Mouse (Mus musculus) G1E (cell line): ENCODE results near the gene Sptlc2. TPM values are rescaled to one million over a fixed set of nuclear protein-coding genes. Genes with fewer than 3 reads are reported as not detected.

Experiments used
- ATAC-seq: 2 replicates; pipeline ENCODE4 v1.8.0; 2016; ENCODE audit warnings: mild to moderate bottlenecking; ENCODE audit not compliant: insufficient number of reproducible peaks, poor library complexity, low FRiP score, severe bottlenecking; ENCODE audit errors: extremely low read depth
- DNase-seq: peaks from one replicate; pipeline ENCODE4 v3.0.0; 2012; ENCODE audit warnings: low spot score
- H3K27me3 ChIP-seq: 2 replicates; pipeline ENCODE4 v1.6.1; 2012; ENCODE audit warnings: mild to moderate bottlenecking, low read length, inconsistent platforms; ENCODE audit not compliant: insufficient read depth
- H3K36me3 ChIP-seq: replicated peaks from 2 replicates; pipeline ENCODE3; 2012; ENCODE audit warnings: mild to moderate bottlenecking, inconsistent platforms
- H3K4me1 ChIP-seq: 2 replicates; pipeline ENCODE4 v1.6.1; 2012; ENCODE audit warnings: low read depth, low read length, inconsistent platforms, mixed read lengths; ENCODE audit not compliant: insufficient read depth
- H3K4me3 ChIP-seq: 2 replicates; pipeline ENCODE4 v1.5.1; 2012; ENCODE audit warnings: low read depth, mild to moderate bottlenecking, inconsistent platforms, low read length, moderate library complexity, mixed read lengths
- H3K9me3 ChIP-seq: replicated peaks from 2 replicates; pipeline ENCODE4 v1.6.1; 2012; ENCODE audit warnings: inconsistent platforms
- CTCF ChIP-seq: IDR thresholded peaks from 2 replicates; pipeline ENCODE4 v1.5.1; 2012; ENCODE audit warnings: low read depth, low read length, inconsistent platforms, mixed read lengths
- GATA1 ChIP-seq: IDR thresholded peaks from 2 replicates; pipeline ENCODE4 v1.6.1; 2012; ENCODE audit warnings: borderline replicate concordance, low read length, inconsistent platforms, mixed read lengths
- GATA2 ChIP-seq: IDR thresholded peaks from 2 replicates; pipeline ENCODE4 v1.6.1; 2012; ENCODE audit warnings: low read depth, low read length, inconsistent platforms, borderline replicate concordance
- POLR2AphosphoS5 ChIP-seq: IDR thresholded peaks from 2 replicates; pipeline ENCODE4 v1.6.1; 2012; ENCODE audit warnings: low read depth, low read length, inconsistent platforms; ENCODE audit not compliant: insufficient replicate concordance
- TAL1 ChIP-seq: conservative IDR thresholded peaks from 2 replicates; pipeline ENCODE4 v1.6.1; 2012; ENCODE audit warnings: low read depth, low read length, inconsistent platforms, mixed read lengths
- polyA plus RNA-seq: library from polyadenylated mRNA; stranded (reverse); fragments of >175 nt; gene quantifications from 2 replicates; pipeline ENCODE4 v1.2.3, GENCODE M21; 2012
- total RNA-seq, 2 experiments: library from RNA; stranded (forward) in 1 of 2; stranded (reverse) in 1 of 2; fragments of 200-1000 nt in 1 of 2; fragments of >200 nt in 1 of 2; fragmentation: Nextera tagmentation in 1 of 2; gene quantifications; 2 replicates each; pipeline ENCODE4 v1.2.3; 2014 to 2017

Gene Sptlc2
- total and polyA plus RNA-seq, 3 experiments: 50.5 to 212 (median 111) TPM

DNA sequence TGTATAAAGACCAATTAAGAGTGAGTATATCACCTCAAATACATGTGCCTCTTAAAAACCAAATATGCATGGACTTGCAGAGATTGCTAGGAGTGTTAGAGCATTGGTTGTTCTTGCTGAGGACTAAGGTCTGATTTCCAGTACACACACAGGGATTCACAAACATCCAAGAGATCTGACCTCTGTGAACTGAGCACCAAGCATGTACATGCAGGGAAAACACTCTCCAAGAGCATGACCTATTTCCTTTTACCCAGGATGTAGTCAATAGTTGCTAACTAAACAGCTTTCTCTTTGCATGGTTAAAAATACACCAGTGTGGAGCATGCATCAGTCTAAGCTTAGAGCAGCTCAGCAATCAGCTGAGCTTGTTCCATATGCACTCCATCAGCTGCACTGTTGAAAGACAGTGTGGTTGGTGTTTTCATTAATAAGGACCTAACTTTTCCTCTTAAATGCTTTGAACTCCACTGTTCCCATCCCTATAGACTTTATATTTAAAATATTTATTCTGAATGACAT is 45.0 kb downstream of the Sptlc2 start:
- ATAC-seq: no peak
- no peak for TF ChIP-seq POLR2AphosphoS5
- no peak for TF ChIP-seq TAL1
- no peak for TF ChIP-seq GATA1
- TF ChIP-seq GATA2: no peak
- no peak for TF ChIP-seq CTCF
- Histone ChIP-seq H3K27me3 (no peaks in the 10 kb centered on the region), H3K4me1 (no peaks in the 10 kb centered on the region; the same call in 1 of the 2 replicates), H3K9me3 (no peaks in the 10 kb centered on the region), H3K4me3 (no peak overlapping the region), H3K36me3 (peaks cover 76% of the 10 kb centered on the region)
- no peak for DNase-seq

DNA sequence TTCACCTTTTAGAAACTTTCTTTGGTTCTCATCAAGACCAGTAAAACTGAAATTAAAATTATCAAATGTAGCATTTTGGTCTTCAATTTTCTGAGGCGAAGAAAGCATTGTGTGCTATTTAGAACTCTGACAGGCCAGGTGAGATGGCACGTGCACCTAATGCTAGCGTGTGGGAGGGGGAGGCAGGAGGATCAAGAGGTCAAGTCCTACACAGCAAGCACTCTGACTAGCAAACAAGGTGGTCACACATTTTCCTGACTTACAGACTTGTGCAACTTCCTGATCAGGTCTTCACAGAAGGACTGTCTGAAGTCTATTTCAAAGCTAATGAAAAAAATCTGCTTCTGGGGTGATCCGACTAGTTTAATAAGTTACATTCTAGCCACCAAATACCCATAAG is 50.1 kb downstream of the Sptlc2 start:
- Histone ChIP-seq H3K4me1 (no peaks in the 10 kb centered on the region), H3K9me3 (no peaks in the 10 kb centered on the region), H3K36me3 (peaks cover 64% of the 10 kb centered on the region), H3K27me3 (no peaks in the 10 kb centered on the region), H3K4me3 (no peak overlapping the region)
- no peak for TF ChIP-seq GATA1
- TF ChIP-seq GATA2: no peak
- no peak for TF ChIP-seq POLR2AphosphoS5
- TF ChIP-seq TAL1: no peak
- TF ChIP-seq CTCF: no peak
- no peak for ATAC-seq
- no peak for DNase-seq

DNA sequence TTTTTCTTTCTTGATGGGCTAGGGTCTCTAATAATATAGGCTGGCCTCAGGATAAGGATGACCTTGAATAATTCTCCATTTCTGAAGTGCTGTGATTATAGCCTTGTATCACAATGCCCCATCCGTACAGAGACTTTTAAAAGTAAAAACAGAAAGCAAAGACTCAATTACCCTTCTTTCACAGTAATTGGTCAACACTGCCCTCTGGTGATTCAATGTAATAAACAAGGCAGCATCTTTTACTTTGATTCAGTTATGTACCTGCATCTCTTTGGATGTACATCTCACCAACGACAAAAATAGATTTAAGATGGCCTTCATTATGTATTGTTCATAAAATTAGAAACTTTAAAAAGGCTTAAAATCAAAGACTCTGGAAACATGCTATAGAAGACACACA is 53.3 kb downstream of the Sptlc2 start:
- ATAC-seq (no peak), DNase-seq (no peak)
- Histone ChIP-seq H3K4me3 (no peak overlapping the region), H3K36me3 (peaks cover 62% of the 10 kb centered on the region), H3K27me3 (no peaks in the 10 kb centered on the region), H3K9me3 (no peaks in the 10 kb centered on the region), H3K4me1 (peaks cover 16% of the 10 kb centered on the region)
- no peak for TF ChIP-seq POLR2AphosphoS5
- TF ChIP-seq GATA2: no peak
- TF ChIP-seq CTCF: no peak
- no peak for TF ChIP-seq TAL1

DNA sequence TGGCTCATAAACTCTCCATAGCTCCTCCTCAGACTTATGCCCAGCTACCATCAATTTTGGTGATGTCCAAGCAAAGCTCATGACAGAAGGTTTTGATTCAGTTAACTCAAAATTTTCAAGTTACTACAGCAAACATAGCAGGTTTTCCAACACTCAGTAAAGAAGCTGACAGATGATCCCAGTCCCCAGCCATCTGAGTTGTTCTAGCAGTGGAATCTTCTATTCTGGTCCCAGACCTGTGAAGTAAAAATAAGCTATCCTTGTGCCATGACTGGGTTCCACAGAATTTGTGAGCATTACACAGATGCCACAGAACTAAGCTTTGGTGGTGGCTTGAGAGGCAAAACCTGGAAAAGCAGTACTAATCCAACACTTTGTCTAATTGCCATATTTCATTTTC is 54.4 kb downstream of the Sptlc2 start:
- ATAC-seq (no peak), DNase-seq (no peak)
- no peak for TF ChIP-seq GATA1
- TF ChIP-seq CTCF: no peak
- TF ChIP-seq POLR2AphosphoS5: no peak
- TF ChIP-seq GATA2: no peak
- no peak for TF ChIP-seq TAL1
- Histone ChIP-seq H3K9me3 (no peaks in the 10 kb centered on the region), H3K4me3 (no peak overlapping the region), H3K27me3 (no peaks in the 10 kb centered on the region), H3K36me3 (peaks cover 65% of the 10 kb centered on the region), H3K4me1 (peaks cover 21% of the 10 kb centered on the region)

DNA sequence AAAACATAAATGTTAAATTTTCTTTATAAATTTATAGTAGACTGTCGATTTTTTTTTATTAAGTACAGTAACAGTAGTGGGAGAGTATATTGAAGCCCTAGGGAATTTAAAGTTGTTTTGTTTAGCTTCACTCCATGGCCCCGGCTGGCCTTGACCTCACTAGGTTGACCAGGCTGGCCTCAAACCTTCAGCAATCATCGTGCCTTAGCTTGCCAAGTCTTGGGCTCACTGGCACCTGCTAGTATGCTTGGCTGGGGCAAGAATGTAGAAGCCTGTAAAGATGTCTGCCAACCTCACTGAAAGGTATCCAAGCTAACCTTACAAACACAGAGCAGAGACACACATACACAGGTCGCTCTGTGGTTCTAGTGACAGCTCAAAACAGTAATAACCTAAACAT is 55.6 kb downstream of the Sptlc2 start:
- peaks cover 24% of the 10 kb centered on the region for H3K4me1 ChIP-seq
- H3K9me3 ChIP-seq: no peaks in the 10 kb centered on the region
- peaks cover 66% of the 10 kb centered on the region for H3K36me3 ChIP-seq
- no peak for TF ChIP-seq TAL1
- TF ChIP-seq POLR2AphosphoS5: no peak
- no peak for TF ChIP-seq GATA2
- no peak for TF ChIP-seq GATA1
- no peak for TF ChIP-seq CTCF
- DNase-seq (no peak), ATAC-seq (no peak)
- H3K27me3 ChIP-seq: no peaks in the 10 kb centered on the region
- H3K4me3 ChIP-seq: no peak overlapping the region

DNA sequence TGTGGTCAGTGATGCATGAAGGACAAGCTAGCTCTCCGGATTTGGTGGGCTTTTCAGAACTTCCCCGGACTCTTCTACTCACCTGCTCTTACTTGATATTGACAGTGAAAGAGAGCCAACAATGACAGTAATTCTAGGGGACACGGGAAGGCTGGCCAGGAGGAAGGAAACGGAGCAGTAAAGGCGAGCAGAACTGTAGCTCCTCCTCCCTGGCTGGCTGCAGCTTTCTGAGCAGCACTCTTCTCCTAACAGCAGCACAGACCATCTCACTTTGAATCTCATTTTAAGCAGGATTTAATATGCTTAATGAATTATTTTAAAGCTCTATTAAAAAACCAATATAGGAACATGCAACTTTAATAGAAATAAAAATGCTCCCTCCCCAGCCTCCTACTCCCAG is 56.2 kb downstream of the Sptlc2 start:
- TF ChIP-seq GATA1: no peak
- TF ChIP-seq TAL1: no peak
- no peak for TF ChIP-seq GATA2
- no peak for TF ChIP-seq CTCF
- no peak for TF ChIP-seq POLR2AphosphoS5
- DNase-seq (no peak), ATAC-seq (no peak)
- Histone ChIP-seq H3K4me1 (peaks cover 24% of the 10 kb centered on the region), H3K4me3 (no peak overlapping the region), H3K27me3 (no peaks in the 10 kb centered on the region), H3K9me3 (no peaks in the 10 kb centered on the region), H3K36me3 (peaks cover 65% of the 10 kb centered on the region)

DNA sequence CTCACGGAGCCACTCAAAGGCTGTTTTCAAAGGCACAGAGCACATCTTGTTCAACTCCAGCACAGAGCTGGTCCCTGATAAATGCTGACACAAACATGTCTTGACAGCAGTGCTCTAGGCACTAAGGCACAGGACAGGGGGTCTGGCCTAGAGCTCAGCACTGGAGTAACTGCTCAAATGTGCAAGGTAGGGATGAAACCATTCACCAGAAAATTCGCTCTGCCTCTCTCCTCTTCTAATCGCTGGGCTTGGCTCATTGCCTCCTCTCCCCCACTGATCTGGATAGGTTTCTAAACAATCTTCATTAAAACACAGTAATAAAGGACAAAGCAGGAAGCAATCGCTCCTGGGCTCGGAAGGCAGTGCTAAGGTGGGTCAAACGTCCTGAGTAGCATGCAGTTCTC is 57.1 kb downstream of the Sptlc2 start:
- TF ChIP-seq POLR2AphosphoS5 (no peak), TAL1 (no peak), GATA1 (no peak), GATA2 (no peak), CTCF (no peak)
- Histone ChIP-seq H3K4me3 (no peak overlapping the region), H3K4me1 (peaks cover 24% of the 10 kb centered on the region), H3K36me3 (peaks cover 65% of the 10 kb centered on the region), H3K9me3 (no peaks in the 10 kb centered on the region), H3K27me3 (no peaks in the 10 kb centered on the region)
- ATAC-seq (no peak), DNase-seq (no peak)
